Mouse (Mus musculus) heart, adult 2 months (tissue): ENCODE measurements around the gene Tex45. TPM values are rescaled to one million over a fixed set of nuclear protein-coding genes. Genes with fewer than 3 reads are reported as not detected.

Experiments
- DNase-seq, 2 experiments: peaks; one replicate each; pipeline ENCODE4 v3.0.0; 2021
- H3K27ac ChIP-seq: fragments of 200-600 bp; 2 replicates; pipeline ENCODE4 v1.8.1; 2022
- H3K27me3 ChIP-seq: fragments of 200-500 bp; 2 replicates; pipeline ENCODE4 v1.6.1; 2012; ENCODE audit warnings: mild to moderate bottlenecking, low read length, inconsistent platforms, mixed read lengths; ENCODE audit not compliant: control insufficient read depth, insufficient read depth
- H3K36me3 ChIP-seq: fragments of 200-500 bp; 2 replicates; pipeline ENCODE4 v1.6.1; 2012; ENCODE audit warnings: low read length, inconsistent platforms; ENCODE audit not compliant: control insufficient read depth, insufficient read depth
- H3K4me1 ChIP-seq: fragments of 200-500 bp; 2 replicates; pipeline ENCODE4 v1.6.1; 2011; ENCODE audit warnings: low read length; ENCODE audit not compliant: control insufficient read depth, insufficient read depth
- H3K4me3 ChIP-seq: fragments of 200-600 bp; 2 replicates; pipeline ENCODE4 v1.8.1; 2022
- H3K79me2 ChIP-seq: fragments of 200-500 bp; replicated peaks from 2 replicates; pipeline ENCODE4 v1.6.1; 2012; ENCODE audit warnings: mild to moderate bottlenecking, inconsistent platforms, low read length, moderate library complexity, mixed read lengths; ENCODE audit not compliant: control insufficient read depth, insufficient read depth
- H3K9ac ChIP-seq: fragments of 200-500 bp; 2 replicates; pipeline ENCODE4 v1.6.1; 2012; ENCODE audit warnings: low read depth, mild to moderate bottlenecking, control low read depth, inconsistent platforms, low read length, mixed read lengths
- CTCF ChIP-seq: fragments of 200-600 bp; IDR thresholded peaks from 2 replicates; pipeline ENCODE4 v1.8.1; 2022; ENCODE audit warnings: antibody characterized with exemption, mild to moderate bottlenecking, moderate library complexity
- EP300 ChIP-seq: fragments of 200-500 bp; IDR thresholded peaks from 2 replicates; pipeline ENCODE4 v1.6.1; 2011; ENCODE audit warnings: low read depth, low read length, control low read depth; ENCODE audit not compliant: insufficient read depth
- POLR2A ChIP-seq: fragments of 200-500 bp; IDR thresholded peaks from 2 replicates; pipeline ENCODE4 v1.6.1; 2011; ENCODE audit warnings: mild to moderate bottlenecking, low read depth, low read length, control low read depth; ENCODE audit not compliant: insufficient read depth
- WGBS: fragments of 180-500 bp; shearing (Covaris S2); methylation state at CpG from one replicate; pipeline ENCODE4 v1.1.7; 2018; 5-methylcytosine and 5-hydroxymethylcytosine counted together
- intact Hi-C: fragments of 180-260 bp; cut with DNase I; formaldehyde crosslinking; loops from one replicate; pipeline ENCODE4 v1.15.1; 2025
- polyA plus RNA-seq: library from polyadenylated mRNA; depleted of rRNA; stranded (reverse); fragments of >200 nt; gene quantifications from 2 replicates; pipeline ENCODE4 v1.2.3, GENCODE M21; 2012
- total RNA-seq, 2 experiments: library from RNA; stranded (reverse); gene quantifications; 2 replicates each; pipeline ENCODE4 v1.2.3; 2021

Gene Tex45
- total and polyA plus RNA-seq, 3 experiments: 0.14 TPM; not detected in 2

GRCm38 (mm10) chr8:3463248-3463647, 7.4 kb upstream of the Tex45 start:
- no peak for DNase-seq
- no peak for TF ChIP-seq EP300
- no peak for TF ChIP-seq CTCF
- TF ChIP-seq POLR2A: no peak
- H3K36me3 ChIP-seq: no peaks in the 10 kb centered on the region
- H3K4me3 ChIP-seq: no peak overlapping the region
- WGBS: 76% methylated on average over 2 of the region's 2 CpGs
- no peak overlapping the region for H3K9ac ChIP-seq
- no peaks in the 10 kb centered on the region for H3K27me3 ChIP-seq
- H3K27ac ChIP-seq: no peak overlapping the region
- no peaks in the 10 kb centered on the region for H3K4me1 ChIP-seq
- intact Hi-C loops: no loop called here
- H3K79me2 ChIP-seq: no peaks in the 10 kb centered on the region

- no peak for DNase-seq
- H3K4me1 ChIP-seq: no peaks in the 10 kb centered on the region
- no peaks in the 10 kb centered on the region for H3K36me3 ChIP-seq
- 68% methylated on average over 5 of the region's 5 CpGs for WGBS
- H3K79me2 ChIP-seq: no peaks in the 10 kb centered on the region
- H3K27me3 ChIP-seq: no peaks in the 10 kb centered on the region
- no peak overlapping the region for H3K4me3 ChIP-seq
- no peak overlapping the region for H3K27ac ChIP-seq
- no peak overlapping the region for H3K9ac ChIP-seq
- TF ChIP-seq EP300 (no peak), CTCF (peak; percentile 52)
- intact Hi-C loops: no loop called here
Observed at GRCm38 (mm10) chr8:3464309-3464708, 6.4 kb upstream of the Tex45 start.

GRCm38 (mm10) chr8:3467006-3467885, 3.4 kb upstream of the Tex45 start, which contains the start of gene Pex11g:
TSS of gene Pex11g (minus strand) at chr8:3467680.
- Histone ChIP-seq H3K9ac (peak within 1 kb of the TSS; percentile 61), H3K79me2 (no peaks in the 10 kb centered on the region), H3K27me3 (no peaks in the 10 kb centered on the region), H3K36me3 (no peaks in the 10 kb centered on the region), H3K4me1 (no peaks in the 10 kb centered on the region), H3K27ac (peak within 1 kb of the TSS; percentile 83), H3K4me3 (peak within 1 kb of the TSS; percentile 60)
- intact Hi-C loops: loop anchor here (2.0 to 5.0 kb wide), 2 partner anchors 26 to 205 kb away; partner anchors contain the start of genes Fcor and Zfp358
- peak; percentile 87 for TF ChIP-seq POLR2A
- peak; percentile 51; the same call in 1 of the 2 replicates for TF ChIP-seq EP300
- no peak for TF ChIP-seq CTCF
- 5% methylated on average over 32 of the region's 32 CpGs for WGBS
- peak; percentile 97 to 98 for DNase-seq

- 55% methylated on average over 9 of the region's 9 CpGs for WGBS
- no peak for DNase-seq
- intact Hi-C loops: loop anchor here (2.0 to 5.0 kb wide), 2 partner anchors 25 to 204 kb away; partner anchors contain the start of genes Fcor and Zfp358
Observed at GRCm38 (mm10) chr8:3467886-3468545, 2.6 kb upstream of the Tex45 start.

GRCm38 (mm10) chr8:3468838-3469237, 1.8 kb upstream of the Tex45 start:
- Histone ChIP-seq H3K79me2 (no peaks in the 10 kb centered on the region), H3K27ac (no peak overlapping the region), H3K9ac (no peak overlapping the region), H3K4me3 (no peak overlapping the region), H3K4me1 (no peaks in the 10 kb centered on the region), H3K36me3 (no peaks in the 10 kb centered on the region), H3K27me3 (no peaks in the 10 kb centered on the region)
- intact Hi-C loops: loop anchor here (5.0 kb wide), 1 partner anchor 203 kb away; the partner anchor contains the start of gene Fcor
- TF ChIP-seq CTCF (peak; percentile 34), EP300 (no peak)
- no peak for DNase-seq
- WGBS: 96% methylated on average over 1 of the region's 1 CpGs

More at GRCm38 (mm10) chr8:3467886-3468545, 2.6 kb upstream of the Tex45 start:
- Histone ChIP-seq H3K4me1 (no peaks in the 10 kb centered on the region), H3K27me3 (no peaks in the 10 kb centered on the region), H3K27ac (peak overlapping the region; percentile 83), H3K36me3 (no peaks in the 10 kb centered on the region), H3K4me3 (peak overlapping the region; percentile 60), H3K9ac (peak overlapping the region; percentile 40), H3K79me2 (no peaks in the 10 kb centered on the region)
- TF ChIP-seq POLR2A: no peak
- no peak for TF ChIP-seq EP300
- no peak for TF ChIP-seq CTCF
